Mouse (Mus musculus) spleen, postnatal 10 days (tissue): ENCODE data around the gene Tmem235.

Experiments used
- DNase-seq, 2 experiments: peaks; one replicate each; pipeline ENCODE4 v3.0.0; 2021 to 2022; ENCODE audit warnings: low spot score in 2 of 2

Gene Tmem235

GRCm38 (mm10) chr11:117890519-117891282 lies 30.1 kb downstream of the Tmem235 start:
- no peak for DNase-seq

GRCm38 (mm10) chr11:117891581-117892175 lies 31.1 kb downstream of the Tmem235 start:
- no peak for DNase-seq

DNA sequence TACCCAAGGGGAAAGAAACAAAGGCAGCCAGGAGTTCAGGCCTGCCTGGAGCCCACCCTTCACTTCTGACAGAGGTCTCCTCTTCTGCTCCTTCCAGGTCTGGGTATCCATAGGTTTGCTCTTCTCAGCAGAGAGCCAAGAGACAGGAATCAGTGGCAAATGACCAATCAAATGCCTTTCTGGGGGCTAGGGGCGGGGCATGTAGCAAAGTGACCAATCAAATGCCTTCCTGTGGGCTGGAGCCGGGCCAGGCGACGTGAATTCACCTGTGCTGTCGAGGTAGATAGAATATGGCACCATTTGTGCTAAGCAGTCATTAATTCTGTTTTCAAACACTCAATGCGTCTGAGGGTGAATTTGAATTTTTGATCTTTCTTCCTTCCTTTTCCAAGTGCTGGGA lies 31.6 kb downstream of the Tmem235 start:
- peak in 1 of 2 experiments; percentile 63 for DNase-seq

GRCm38 (mm10) chr11:117894676-117895075 lies 34.1 kb downstream of the Tmem235 start:
- no peak for DNase-seq

DNA sequence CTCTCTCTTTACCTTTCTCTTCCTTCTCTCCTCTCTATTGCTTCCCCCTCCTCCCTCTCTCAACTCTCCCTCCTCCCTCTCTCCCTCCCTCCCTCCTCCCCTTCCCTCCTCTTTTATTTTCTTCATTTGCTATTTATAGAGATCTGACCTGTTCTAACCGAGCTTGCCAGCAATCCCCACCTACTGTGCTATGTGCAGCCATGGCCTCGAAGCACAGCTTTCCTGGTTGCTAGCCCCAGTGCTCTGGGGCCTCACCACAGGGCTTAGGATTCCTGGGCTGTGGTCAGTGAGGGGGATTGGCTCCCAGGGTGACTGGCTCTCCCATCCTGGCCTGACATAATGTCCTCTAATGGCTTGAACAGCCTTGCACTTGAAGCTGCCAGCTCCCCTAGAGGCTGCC lies 36.0 kb downstream of the Tmem235 start:
- DNase-seq = no peak

- peak in 1 of 2 experiments; percentile 50 for DNase-seq
Observed at GRCm38 (mm10) chr11:117902282-117902681, 41.7 kb downstream of the Tmem235 start.

GRCm38 (mm10) chr11:117904442-117904841 lies 43.9 kb downstream of the Tmem235 start:
- DNase-seq = no peak

DNA sequence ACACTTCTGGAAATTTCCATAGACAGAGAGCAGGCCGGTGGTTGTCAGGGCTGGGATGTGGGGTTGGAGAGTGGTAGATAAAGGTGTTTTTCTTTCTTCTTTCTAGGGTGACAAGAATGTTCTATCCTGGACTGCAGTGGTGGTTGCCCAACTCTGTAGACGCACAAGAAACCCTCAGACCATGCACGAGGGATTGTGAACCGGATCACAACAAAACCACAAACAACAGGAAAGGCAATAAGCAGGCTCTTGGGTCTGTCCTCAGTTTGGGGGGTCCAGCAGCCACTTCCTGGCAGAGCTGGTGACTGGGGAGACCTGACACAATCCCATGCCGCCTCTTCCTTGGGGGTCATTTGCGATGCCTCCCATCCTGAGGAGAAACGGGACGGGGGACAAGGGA lies 48.8 kb downstream of the Tmem235 start:
- no peak for DNase-seq

GRCm38 (mm10) chr11:117912684-117913352 lies 52.3 kb downstream of the Tmem235 start:
- peak; percentile 64 to 81 for DNase-seq

DNA sequence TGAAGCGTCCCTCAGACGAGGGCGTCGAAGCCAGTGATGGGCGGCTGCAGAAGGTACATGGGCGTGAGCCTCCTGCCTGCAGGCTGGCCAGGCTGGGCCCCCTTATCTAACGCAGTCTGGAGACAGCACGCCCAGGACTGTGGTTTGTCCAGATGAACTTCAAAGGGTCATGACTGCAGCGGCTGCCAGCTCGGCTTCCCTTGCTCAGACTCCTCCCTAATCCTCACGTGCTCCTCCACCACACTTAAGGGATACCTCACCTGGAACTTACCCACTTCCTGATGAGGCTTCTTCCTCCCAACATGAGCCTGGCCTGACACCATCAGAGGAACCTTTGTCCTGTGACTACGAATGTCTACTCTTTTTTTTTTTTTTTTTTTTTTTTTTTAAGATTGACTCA lies 54.0 kb downstream of the Tmem235 start:
- DNase-seq = no peak
